Mouse (Mus musculus) hindbrain, postnatal 0 days (tissue): ENCODE data around the gene Epha3. TPM values are rescaled to one million over a fixed set of nuclear protein-coding genes. Genes with fewer than 3 reads are reported as not detected.

ENCODE experiments used
- ATAC-seq: fragments of 200-750 bp; cut with Nextera tagmentation; 2 replicates; pipeline ENCODE4 v1.8.0; 2017; ENCODE audit warnings: mild to moderate bottlenecking, moderate TSS enrichment, moderate library complexity
- DNase-seq: peaks from one replicate; pipeline ENCODE4 v3.0.0-alpha.2; 2015; ENCODE audit warnings: low spot score
- H3K27ac ChIP-seq: fragments of 300-500 bp; sonication (generic); 2 replicates; pipeline ENCODE4 v1.5.1; 2014; ENCODE audit warnings: mild to moderate bottlenecking
- H3K27me3 ChIP-seq: fragments of 300-500 bp; sonication (generic); 2 replicates; pipeline ENCODE4 v1.6.1; 2014; ENCODE audit warnings: low read length, mixed read lengths; ENCODE audit not compliant: insufficient read depth
- H3K36me3 ChIP-seq: fragments of 300-500 bp; sonication (generic); 2 replicates; pipeline ENCODE4 v1.6.1; 2014; ENCODE audit warnings: low read length, mixed read lengths; ENCODE audit not compliant: insufficient read depth
- H3K4me1 ChIP-seq: fragments of 300-500 bp; sonication (generic); 2 replicates; pipeline ENCODE4 v1.6.1; 2014; ENCODE audit warnings: antibody characterized with exemption, low read length, mixed read lengths; ENCODE audit not compliant: insufficient read depth
- H3K4me2 ChIP-seq: fragments of 300-500 bp; sonication (generic); 2 replicates; pipeline ENCODE4 v1.6.1; 2014; ENCODE audit warnings: low read depth, mild to moderate bottlenecking, low read length, moderate library complexity, mixed read lengths
- H3K4me3 ChIP-seq: fragments of 300-500 bp; sonication (generic); 2 replicates; pipeline ENCODE4 v1.5.1; 2014; ENCODE audit warnings: low read length
- H3K9ac ChIP-seq: fragments of 300-500 bp; sonication (generic); replicated peaks from 2 replicates; pipeline ENCODE4 v1.6.1; 2014; ENCODE audit warnings: mild to moderate bottlenecking, low read length, moderate library complexity, mixed read lengths
- H3K9me3 ChIP-seq: fragments of 300-500 bp; sonication (generic); 2 replicates; pipeline ENCODE4 v1.6.1; 2016; ENCODE audit warnings: low read length, mixed read lengths
- CTCF ChIP-seq: IDR thresholded peaks from 2 replicates; pipeline ENCODE4 v1.5.1; 2016; ENCODE audit warnings: antibody characterized with exemption, control low read depth, low read depth
- WGBS: fragments of 180-500 bp; shearing (Covaris S2); extraction: QIAGEN DNeasy Blood & Tissue Kit; methylation state at CpG from one replicate; pipeline ENCODE4 v1.1.7; 2014; 5-methylcytosine and 5-hydroxymethylcytosine counted together
- polyA plus RNA-seq: library from polyadenylated mRNA; unstranded; fragments of >200 nt; fragmentation: Nextera tagmentation; extraction: Ambion mirVana; gene quantifications from 2 replicates; pipeline ENCODE4 v1.2.1, GENCODE M21; 2015
- total RNA-seq: library from RNA; depleted of rRNA; stranded (reverse); fragments of >200 nt; gene quantifications from 2 replicates; pipeline ENCODE4 v1.2.3, GENCODE M21; 2014

Gene Epha3
- total and polyA plus RNA-seq, 2 experiments from 2014 or later, result 11.3 to 23.3 TPM

DNA sequence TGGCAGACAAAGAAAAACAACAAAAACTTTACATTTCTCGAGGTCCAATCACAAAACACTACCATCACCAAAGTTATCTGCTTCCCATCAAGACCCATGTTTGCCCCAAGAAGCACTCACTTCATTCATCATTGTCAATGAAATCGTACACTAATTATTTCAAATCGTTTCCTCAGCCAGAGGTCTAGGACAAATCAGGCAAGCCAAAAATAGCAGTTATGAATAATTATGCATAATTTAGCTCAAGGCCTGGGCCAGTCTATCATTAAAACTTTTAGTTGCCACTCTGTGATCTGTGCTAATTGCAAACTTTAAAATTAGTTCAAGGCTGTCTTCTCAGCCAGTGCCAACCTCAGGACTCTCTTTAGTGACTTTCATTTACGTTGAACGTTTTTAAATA is 54.1 kb downstream of the Epha3 start:
- H3K4me2 ChIP-seq, result no peak overlapping the region
- ATAC-seq (no peak), DNase-seq (no peak)
- no peaks in the 10 kb centered on the region for H3K36me3 ChIP-seq
- TF ChIP-seq CTCF, result no peak
- no peak overlapping the region for H3K9ac ChIP-seq
- H3K9me3 ChIP-seq, result no peaks in the 10 kb centered on the region
- H3K4me1 ChIP-seq, result no peaks in the 10 kb centered on the region
- H3K27ac ChIP-seq, result no peak overlapping the region
- H3K4me3 ChIP-seq, result no peak overlapping the region
- WGBS, result 57% methylated on average over 5 of the region's 5 CpGs
- no peaks in the 10 kb centered on the region for H3K27me3 ChIP-seq

DNA sequence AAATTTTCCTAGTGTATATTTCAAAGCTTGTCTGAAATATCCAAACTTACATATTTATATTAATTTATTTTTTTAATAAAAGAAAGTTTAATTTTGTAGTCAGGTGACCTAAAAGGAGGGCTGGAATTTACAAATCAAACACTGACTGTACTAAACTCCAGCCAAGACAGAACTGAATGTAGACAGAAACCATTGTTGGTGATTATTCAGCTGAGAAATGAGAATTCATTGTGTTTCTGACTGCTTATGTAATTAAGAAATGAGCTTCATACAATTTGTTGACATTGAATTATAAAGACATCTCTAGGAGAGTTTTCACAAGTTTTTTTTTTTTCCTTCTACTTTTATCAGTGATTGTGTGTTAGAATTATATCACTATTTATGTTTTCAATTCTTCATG is 55.0 kb downstream of the Epha3 start:
- Histone ChIP-seq H3K36me3 (no peaks in the 10 kb centered on the region), H3K27ac (no peak overlapping the region), H3K9ac (no peak overlapping the region), H3K4me2 (no peak overlapping the region), H3K4me1 (no peaks in the 10 kb centered on the region), H3K4me3 (no peak overlapping the region), H3K9me3 (no peaks in the 10 kb centered on the region), H3K27me3 (no peaks in the 10 kb centered on the region)
- no peak for TF ChIP-seq CTCF
- no peak for ATAC-seq
- DNase-seq, result no peak

DNA sequence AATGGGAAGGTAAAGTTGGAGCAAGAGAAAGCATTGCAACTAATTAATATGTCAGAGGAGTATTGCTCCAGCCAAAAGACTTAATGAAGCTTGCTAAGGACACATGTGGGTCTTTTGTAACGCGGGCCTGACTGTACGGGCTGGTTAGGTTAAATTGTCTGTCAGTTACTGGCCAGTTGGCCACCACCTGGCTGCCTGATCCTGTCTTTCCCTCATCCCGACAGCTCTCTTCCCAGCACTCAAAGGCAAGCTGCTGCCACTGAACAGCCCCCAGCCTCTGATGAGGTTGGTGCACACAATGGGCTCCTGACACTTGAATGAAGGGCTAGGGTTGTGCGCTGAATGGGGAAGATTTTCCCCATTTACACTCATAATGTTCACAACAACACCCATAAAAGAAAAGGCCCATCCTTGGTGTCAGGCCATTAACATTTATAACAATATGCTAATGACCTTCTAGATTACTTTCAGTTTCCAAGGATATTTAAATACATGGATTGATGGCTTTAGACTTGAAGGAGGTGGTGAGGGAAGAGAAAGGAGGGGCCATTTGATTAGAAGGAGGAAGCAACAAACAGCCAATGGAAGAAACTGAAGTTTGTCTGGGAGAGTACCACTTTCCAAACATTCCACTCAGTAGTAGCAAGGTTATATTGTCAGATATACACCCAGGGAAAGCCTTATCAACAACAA is 57.4 kb downstream of the Epha3 start:
- no peak for TF ChIP-seq CTCF
- Histone ChIP-seq H3K4me2 (peak overlapping the region; percentile 23), H3K4me3 (no peak overlapping the region), H3K36me3 (no peaks in the 10 kb centered on the region), H3K27ac (no peak overlapping the region), H3K4me1 (no peaks in the 10 kb centered on the region), H3K27me3 (no peaks in the 10 kb centered on the region), H3K9me3 (no peaks in the 10 kb centered on the region), H3K9ac (no peak overlapping the region)
- ATAC-seq (peak; percentile 89), DNase-seq (peak; percentile 71)
- 14% methylated on average over 5 of the region's 5 CpGs for WGBS

DNA sequence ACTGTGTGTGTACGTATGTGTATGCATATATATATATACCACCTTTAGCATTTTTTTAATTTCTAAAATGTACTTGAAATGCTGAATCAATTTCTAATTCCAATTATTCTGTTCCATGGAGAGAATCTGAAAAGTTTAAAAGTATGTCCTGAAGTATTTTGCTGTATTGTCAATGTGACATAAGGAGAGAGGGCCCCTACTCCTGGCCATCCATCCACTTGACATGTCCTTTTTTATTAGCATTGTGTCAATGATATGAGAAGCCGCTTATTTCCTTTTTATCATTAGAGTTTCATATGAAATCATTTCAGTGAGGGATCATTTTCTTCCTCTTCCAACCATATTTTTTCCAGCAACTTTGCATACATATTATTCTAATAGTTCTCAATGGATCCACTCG is 58.0 kb downstream of the Epha3 start:
- 38% methylated on average over 3 of the region's 3 CpGs for whole genome bisulfite sequencing

DNA sequence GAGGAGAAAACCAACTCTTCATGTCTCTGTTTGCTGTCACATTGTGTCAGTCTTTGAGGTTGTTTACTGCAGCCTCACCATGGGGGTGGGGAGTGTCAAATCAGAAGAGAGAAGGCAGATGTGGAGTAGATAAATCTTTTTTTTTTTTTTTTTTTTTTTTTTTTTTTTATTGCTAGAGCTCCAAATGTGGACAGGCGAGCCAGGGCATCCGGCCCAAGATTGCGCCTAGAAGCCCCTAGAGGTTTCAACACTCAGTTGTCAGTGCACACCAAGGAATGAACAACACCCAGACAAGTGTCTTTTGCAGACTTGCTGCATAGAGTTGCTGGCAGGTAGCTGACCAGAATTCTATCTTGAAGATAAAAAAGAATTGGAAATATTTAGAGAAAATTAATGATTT is 62.5 kb downstream of the Epha3 start:
- Histone ChIP-seq H3K4me1 (no peaks in the 10 kb centered on the region), H3K9me3 (no peaks in the 10 kb centered on the region), H3K4me2 (no peak overlapping the region), H3K4me3 (no peak overlapping the region), H3K9ac (no peak overlapping the region), H3K27me3 (no peaks in the 10 kb centered on the region), H3K36me3 (no peaks in the 10 kb centered on the region), H3K27ac (no peak overlapping the region)
- WGBS, result 48% methylated on average over 3 of the region's 3 CpGs
- no peak for TF ChIP-seq CTCF
- no peak for ATAC-seq
- no peak for DNase-seq

More for the DNA sequence above, 58.0 kb downstream of the Epha3 start:
- Histone ChIP-seq H3K4me3 (no peak overlapping the region), H3K4me2 (peak overlapping the region; percentile 23), H3K36me3 (no peaks in the 10 kb centered on the region), H3K9me3 (no peaks in the 10 kb centered on the region), H3K4me1 (no peaks in the 10 kb centered on the region), H3K9ac (no peak overlapping the region), H3K27ac (no peak overlapping the region), H3K27me3 (no peaks in the 10 kb centered on the region)
- ATAC-seq (no peak), DNase-seq (no peak)
- TF ChIP-seq CTCF, result no peak

DNA sequence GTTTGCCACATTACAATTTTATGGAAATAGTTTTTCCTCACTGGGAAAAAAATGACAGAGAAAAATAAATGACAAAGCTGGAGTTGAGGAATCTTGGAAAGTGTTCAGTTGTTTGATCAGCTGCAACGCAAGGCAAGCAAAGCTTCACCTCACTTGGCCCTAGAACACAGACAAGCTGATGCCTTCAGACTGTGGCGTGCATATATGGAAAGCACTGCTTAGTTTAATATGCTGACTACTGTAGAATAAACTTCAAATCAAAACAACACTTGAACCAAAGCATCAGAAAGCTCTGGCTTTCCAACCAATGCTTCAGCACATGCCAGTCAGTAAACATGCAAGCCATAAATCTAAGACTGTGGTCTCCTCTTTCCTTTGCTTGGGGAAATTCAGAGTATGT is 65.6 kb downstream of the Epha3 start:
- 63% methylated on average over 2 of the region's 2 CpGs for WGBS
- no peak overlapping the region for H3K27ac ChIP-seq
- DNase-seq (no peak), ATAC-seq (no peak)
- TF ChIP-seq CTCF, result no peak
- H3K4me3 ChIP-seq, result no peak overlapping the region
- no peaks in the 10 kb centered on the region for H3K4me1 ChIP-seq
- H3K27me3 ChIP-seq, result no peaks in the 10 kb centered on the region
- no peak overlapping the region for H3K9ac ChIP-seq
- H3K4me2 ChIP-seq, result no peak overlapping the region
- no peaks in the 10 kb centered on the region for H3K36me3 ChIP-seq
- no peaks in the 10 kb centered on the region for H3K9me3 ChIP-seq

DNA sequence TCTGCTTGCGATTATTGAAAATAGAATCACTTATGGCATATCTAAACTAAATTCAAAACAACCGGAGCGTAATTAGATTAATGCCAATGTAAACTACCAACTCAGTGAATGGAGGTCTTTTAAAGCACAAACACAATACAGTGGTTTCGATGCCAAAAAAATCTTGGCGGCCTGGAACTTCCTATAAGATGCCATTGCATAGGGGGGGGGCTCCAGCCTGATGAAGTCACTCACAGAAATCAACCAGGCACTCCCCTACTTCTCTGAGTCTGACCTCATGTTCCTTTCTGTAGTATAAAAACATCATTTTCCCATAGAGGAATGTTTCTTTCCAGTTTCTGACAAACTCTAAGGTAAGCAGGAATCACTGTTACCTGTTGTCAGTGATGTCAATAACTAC is 69.7 kb downstream of the Epha3 start:
- DNase-seq, result no peak
- 52% methylated on average over 5 of the region's 5 CpGs for WGBS
- ATAC-seq, result no peak

More for the DNA sequence above, 69.7 kb downstream of the Epha3 start:
- no peak for TF ChIP-seq CTCF
- H3K4me1 ChIP-seq, result no peaks in the 10 kb centered on the region
- no peaks in the 10 kb centered on the region for H3K9me3 ChIP-seq
- no peak overlapping the region for H3K9ac ChIP-seq
- no peak overlapping the region for H3K4me3 ChIP-seq
- H3K27ac ChIP-seq, result no peak overlapping the region
- H3K27me3 ChIP-seq, result no peaks in the 10 kb centered on the region
- no peaks in the 10 kb centered on the region for H3K36me3 ChIP-seq
- no peak overlapping the region for H3K4me2 ChIP-seq
